Mouse (Mus musculus): ENCODE measurements around the gene Entpd7.

- TF ChIP-seq CTCF (IDR thresholded peaks at IDR 0.05; ENCODE audit: insufficient read depth, low read length) (no peak), POLR2A (IDR thresholded peaks at IDR 0.05; ENCODE audit: borderline replicate concordance, extremely low read depth, low read depth, low read length) (no peak)
Observed at GRCm38 (mm10) chr19:43730037-43730428, 40.6 kb downstream of the Entpd7 start.
